Mouse (Mus musculus) C2C12 (cell line): ENCODE measurements at regions not wholly inside any gene's neighbourhood (a gene's known extent, or its start where the extent isn't known, plus 50 kb on each side); places are given as distances from the start of the nearest gene placed in this dataset.

Source experiments
- H3K27me3 ChIP-seq: one replicate; pipeline ENCODE4 v1.6.1; 2011; ENCODE audit not compliant: control insufficient read depth, insufficient read depth, insufficient read length
- H3K36me3 ChIP-seq: one replicate; pipeline ENCODE4 v1.6.1; 2011; ENCODE audit not compliant: control insufficient read depth, insufficient read depth
- H3K4me3 ChIP-seq: one replicate; pipeline ENCODE4 v1.5.1; 2011; ENCODE audit warnings: mild to moderate bottlenecking, control low read depth; ENCODE audit not compliant: poor library complexity, insufficient read depth, severe bottlenecking
- H3K79me2 ChIP-seq: one replicate; pipeline ENCODE4 v1.6.1; 2011; ENCODE audit not compliant: control insufficient read depth, insufficient read depth
- H3K79me3 ChIP-seq: one replicate; pipeline ENCODE4 v1.6.1; 2011; ENCODE audit warnings: low read depth, control low read depth
- H3ac ChIP-seq: one replicate; pipeline ENCODE3; 2011; ENCODE audit warnings: low read depth; ENCODE audit not compliant: control insufficient read depth, insufficient read length
- CEBPB ChIP-seq: IDR thresholded peaks from one replicate; pipeline ENCODE4 v1.6.1; 2011; ENCODE audit warnings: low read depth, mild to moderate bottlenecking, control low read depth, moderate library complexity
- CTCF ChIP-seq: IDR thresholded peaks from one replicate; pipeline ENCODE4 v1.5.1; 2011; ENCODE audit not compliant: control insufficient read depth, insufficient read depth, insufficient read length
- FOSL1 ChIP-seq: IDR thresholded peaks from one replicate; pipeline ENCODE4 v1.8.0; 2011; ENCODE audit warnings: mild to moderate bottlenecking, low read length; ENCODE audit not compliant: poor library complexity, insufficient read depth, severe bottlenecking
- MAX ChIP-seq: IDR thresholded peaks from one replicate; pipeline ENCODE4 v1.6.1; 2011; ENCODE audit warnings: mild to moderate bottlenecking, control low read depth
- MYOD1 ChIP-seq: IDR thresholded peaks from one replicate; pipeline ENCODE4 v1.6.1; 2011; ENCODE audit warnings: low read depth; ENCODE audit not compliant: control insufficient read depth, insufficient read length
- MYOG ChIP-seq: IDR thresholded peaks from one replicate; pipeline ENCODE4 v1.6.1; 2011; ENCODE audit not compliant: control insufficient read depth, insufficient read length; ENCODE audit errors: extremely low read depth
- USF1 ChIP-seq: IDR thresholded peaks from one replicate; pipeline ENCODE4 v1.6.1; 2011; ENCODE audit warnings: low read depth, mild to moderate bottlenecking, control low read depth, moderate library complexity

- Histone ChIP-seq H3ac (no peak overlapping the region), H3K79me2 (no peaks in the 10 kb centered on the region), H3K79me3 (no peaks in the 10 kb centered on the region), H3K36me3 (no peaks in the 10 kb centered on the region), H3K4me3 (no peak overlapping the region), H3K27me3 (no peaks in the 10 kb centered on the region)
- TF ChIP-seq CTCF (no peak), MYOG (no peak), MAX (no peak), USF1 (no peak)
Measured at GRCm38 (mm10) chr11:63532752-63533151, 389.3 kb downstream of the Hs3st3b1 start.

GRCm38 (mm10) chr11:63533555-63534200 is 388.4 kb downstream of the Hs3st3b1 start:
- no peak overlapping the region for H3K4me3 ChIP-seq
- no peaks in the 10 kb centered on the region for H3K79me2 ChIP-seq
- H3K27me3 ChIP-seq: no peaks in the 10 kb centered on the region
- no peaks in the 10 kb centered on the region for H3K36me3 ChIP-seq
- no peak overlapping the region for H3ac ChIP-seq
- no peaks in the 10 kb centered on the region for H3K79me3 ChIP-seq
- TF ChIP-seq CTCF (no peak), CEBPB (no peak), MAX (no peak), USF1 (no peak), MYOG (no peak), MYOD1 (no peak), FOSL1 (no peak)

- TF ChIP-seq USF1 (no peak), MYOD1 (no peak), MYOG (no peak), MAX (no peak), CEBPB (no peak), FOSL1 (no peak), CTCF (no peak)
- no peaks in the 10 kb centered on the region for H3K36me3 ChIP-seq
- H3K79me3 ChIP-seq: no peaks in the 10 kb centered on the region
- H3ac ChIP-seq: no peak overlapping the region
- no peaks in the 10 kb centered on the region for H3K79me2 ChIP-seq
- H3K4me3 ChIP-seq: no peak overlapping the region
- H3K27me3 ChIP-seq: no peaks in the 10 kb centered on the region
Measured at GRCm38 (mm10) chr11:63537693-63538092, 384.4 kb downstream of the Hs3st3b1 start.

- H3ac ChIP-seq: no peak overlapping the region
- no peaks in the 10 kb centered on the region for H3K36me3 ChIP-seq
- TF ChIP-seq MYOG (no peak), CEBPB (no peak), MAX (no peak), CTCF (no peak), USF1 (no peak), FOSL1 (no peak), MYOD1 (no peak)
- H3K79me3 ChIP-seq: no peaks in the 10 kb centered on the region
- H3K79me2 ChIP-seq: no peaks in the 10 kb centered on the region
- H3K4me3 ChIP-seq: no peak overlapping the region
- no peaks in the 10 kb centered on the region for H3K27me3 ChIP-seq
Measured at GRCm38 (mm10) chr11:63543971-63544696, 378.0 kb downstream of the Hs3st3b1 start.

GRCm38 (mm10) chr11:63545516-63545915 is 376.6 kb downstream of the Hs3st3b1 start:
- Histone ChIP-seq H3K79me3 (no peaks in the 10 kb centered on the region), H3K4me3 (no peak overlapping the region), H3K36me3 (no peaks in the 10 kb centered on the region), H3K79me2 (no peaks in the 10 kb centered on the region), H3K27me3 (no peaks in the 10 kb centered on the region), H3ac (no peak overlapping the region)
- TF ChIP-seq MYOG (no peak), CTCF (no peak), MYOD1 (no peak), USF1 (no peak), FOSL1 (no peak), MAX (no peak), CEBPB (no peak)
